Comparison of ENCODE assay signal across 24 mouse cellular contexts in the genomic region with DNA sequence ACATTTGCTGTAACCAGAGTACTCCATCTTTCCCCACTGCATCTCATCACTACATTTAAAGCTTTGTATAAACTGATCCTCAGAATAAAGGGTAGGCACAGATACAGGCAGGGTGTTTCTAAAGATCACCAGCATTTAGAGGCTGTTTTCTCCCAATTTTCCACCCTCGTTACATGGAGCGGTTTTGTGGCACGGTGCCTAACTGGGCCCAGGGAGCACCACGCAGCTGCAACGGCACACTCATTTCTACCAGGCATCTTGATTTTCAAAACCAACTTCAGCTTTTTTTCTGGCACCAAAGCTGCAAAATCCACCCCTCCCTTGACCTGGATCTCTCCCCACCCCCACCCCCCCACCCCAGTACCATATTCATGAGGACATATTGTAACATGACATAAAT.
DNase-seq lines count a peak whose midpoint lies in the region; ATAC-seq and TF ChIP-seq lines count a peak whose summit lies in the region.
"Had no signal": no experiment of that assay in that cellular context is flagged by ENCODE, and none has a peak within 500 bp of the region (broad histone marks: within the 10 kb centered on the region; RNA-seq: fewer than 3 reads in every experiment).

No protein-coding gene starts in this region.

- peak; percentile 39 to 50 for DNase-seq in cerebellum, postnatal 10 days
- DNase-seq in cerebellum, adult 8-10 months = no peak
- no peak for DNase-seq in forebrain, embryonic 10.5 days (ENCODE audit: extremely low spot score, low spot score)
- no peak for DNase-seq in CH12.LX (ENCODE audit: extremely low read depth)
- DNase-seq in urinary bladder, adult 2 months (ENCODE audit: low spot score) = no peak
- DNase-seq: adrenal gland, postnatal 10 days; B cell, adult 2 months; cerebellum, adult 11-12 months; cerebellum, adult 9-11 months; gastrocnemius, adult 2 months; gastrocnemius, postnatal 36 days; heart, adult 11 months; heart, postnatal 10 days; heart, postnatal 4 days; kidney, adult 8-10 months had no signal

- no peak overlapping the region for H3K4me2 ChIP-seq in forebrain, embryonic 15.5 days (replicated peaks)
- H3K4me2 ChIP-seq in CH12.LX (ENCODE audit: insufficient read depth, low read depth, poor library complexity, severe bottlenecking) = no peak overlapping the region
- no peak overlapping the region for H3K4me2 ChIP-seq in embryonic facial prominence, embryonic 15.5 days (replicated peaks)
- H3K4me2 ChIP-seq: hindbrain, embryonic 12.5 days had no signal

- H3K27me3 ChIP-seq in forebrain, embryonic 15.5 days = no peaks in the 10 kb centered on the region
- H3K27me3 ChIP-seq in forebrain, embryonic 10.5 days (ENCODE audit: poor library complexity, severe bottlenecking) = no peaks in the 10 kb centered on the region
- no peaks in the 10 kb centered on the region for H3K27me3 ChIP-seq in CH12.LX (replicated peaks)
- H3K27me3 ChIP-seq in embryonic facial prominence, embryonic 15.5 days = no peaks in the 10 kb centered on the region
- H3K27me3 ChIP-seq: hindbrain, embryonic 12.5 days had no signal

- no peaks in the 10 kb centered on the region for H3K36me3 ChIP-seq in forebrain, embryonic 15.5 days
- H3K36me3 ChIP-seq in forebrain, embryonic 10.5 days (replicated peaks) = no peaks in the 10 kb centered on the region
- H3K36me3 ChIP-seq in CH12.LX (replicated peaks in 1 of 2; ENCODE audit: control insufficient read depth in 1 of 2, insufficient read depth in 1 of 2, low read length in 1 of 2) = peaks cover 0 to 50% of the 10 kb centered on the region in 2 experiments
- no peaks in the 10 kb centered on the region for H3K36me3 ChIP-seq in embryonic facial prominence, embryonic 15.5 days
- H3K36me3 ChIP-seq: heart, embryonic 10.5 days; hindbrain, embryonic 12.5 days had no signal

- dilution Hi-C loops in CH12.LX (cut with MboI; ENCODE audit: extremely low pct_ligation_motif_present, extremely low pct_unique_long_range_greater_than_20kb, low sequenced_read_pairs) = no loop called here

- no peaks in the 10 kb centered on the region for H3K9me3 ChIP-seq in forebrain, embryonic 15.5 days
- no peaks in the 10 kb centered on the region for H3K9me3 ChIP-seq in forebrain, embryonic 10.5 days
- H3K9me3 ChIP-seq in CH12.LX (replicated peaks; ENCODE audit: low read length) = no peaks in the 10 kb centered on the region
- H3K9me3 ChIP-seq in embryonic facial prominence, embryonic 15.5 days (replicated peaks) = no peaks in the 10 kb centered on the region
- H3K9me3 ChIP-seq: heart, embryonic 10.5 days; hindbrain, embryonic 12.5 days had no signal

- TF ChIP-seq CTCF in CH12.LX (conservative IDR thresholded peaks at IDR 0.05 in 1 of 2, IDR thresholded peaks at IDR 0.05 in 1 of 2; ENCODE audit: low read depth in 2 of 2, low read length in 2 of 2) = no peak

- TF ChIP-seq RAD21 in CH12.LX (IDR thresholded peaks at IDR 0.05; ENCODE audit: low read depth, low read length) = no peak

- no peak for TF ChIP-seq EP300 in CH12.LX (IDR thresholded peaks at IDR 0.05; ENCODE audit: low read length)

- in situ Hi-C loops in CH12.LX (cut with MboI; ENCODE audit: low pct_ligation_motif_present, low pct_unique_long_range_greater_than_20kb, low sequenced_read_pairs) = no loop called here

- no peak for ATAC-seq in forebrain, embryonic 15.5 days (replicated peaks)
- no peak for ATAC-seq in embryonic facial prominence, embryonic 15.5 days (ENCODE audit: insufficient number of reproducible peaks, low FRiP score, low TSS enrichment, low read depth)
- ATAC-seq: CD4-positive, CD25-positive, alpha-beta regulatory T cell, adult 4 months; hindbrain, embryonic 16.5 days; inflammation-experienced regulatory T-cells, adult 6 months; intestine, postnatal 0 days had no signal

- H3K27ac ChIP-seq in forebrain, embryonic 15.5 days (replicated peaks) = peak overlapping the region; percentile 14; the same call in 1 of the 2 replicates
- H3K27ac ChIP-seq in forebrain, embryonic 10.5 days = no peak overlapping the region
- no peak overlapping the region for H3K27ac ChIP-seq in CH12.LX (ENCODE audit: insufficient read depth, low read depth)
- H3K27ac ChIP-seq in embryonic facial prominence, embryonic 15.5 days (replicated peaks) = peak overlapping the region; percentile 17; the same call in 1 of the 2 replicates
- H3K27ac ChIP-seq: gastrocnemius, adult 2 months; heart, embryonic 10.5 days; hindbrain, embryonic 12.5 days had no signal

- 42% methylated on average over 5 of the region's 5 CpGs for WGBS in forebrain, embryonic 15.5 days
- WGBS in forebrain, embryonic 10.5 days = 95% methylated on average over 5 of the region's 5 CpGs
- 41% methylated on average over 5 of the region's 5 CpGs for WGBS in embryonic facial prominence, embryonic 15.5 days

- TF ChIP-seq POLR2A in CH12.LX (IDR thresholded peaks at IDR 0.05; ENCODE audit: low read depth, low read length) = no peak

- no peak overlapping the region for H3K9ac ChIP-seq in forebrain, embryonic 15.5 days (replicated peaks)
- no peak overlapping the region for H3K9ac ChIP-seq in CH12.LX (ENCODE audit: insufficient read depth, low read depth)
- no peak overlapping the region for H3K9ac ChIP-seq in embryonic facial prominence, embryonic 15.5 days
- H3K9ac ChIP-seq: hindbrain, embryonic 12.5 days had no signal

- peaks cover 52% of the 10 kb centered on the region for H3K4me1 ChIP-seq in forebrain, embryonic 15.5 days
- H3K4me1 ChIP-seq in forebrain, embryonic 10.5 days = peaks cover 36% of the 10 kb centered on the region
- H3K4me1 ChIP-seq in CH12.LX (ENCODE audit: control insufficient read depth in 1 of 2, insufficient read depth in 2 of 2) = peaks cover 16 to 98% of the 10 kb centered on the region in 2 experiments
- H3K4me1 ChIP-seq in embryonic facial prominence, embryonic 15.5 days = peaks cover 46% of the 10 kb centered on the region

- H3K79me2 ChIP-seq in CH12.LX (replicated peaks; ENCODE audit: control insufficient read depth, extremely low read depth, insufficient read depth, poor library complexity, severe bottlenecking) = peaks cover 16% of the 10 kb centered on the region; the same call in 1 of the 2 replicates

- no peak overlapping the region for H3K4me3 ChIP-seq in forebrain, embryonic 15.5 days
- no peak overlapping the region for H3K4me3 ChIP-seq in forebrain, embryonic 10.5 days
- no peak overlapping the region for H3K4me3 ChIP-seq in CH12.LX (replicated peaks in 1 of 3; ENCODE audit: low read depth in 2 of 3, low read length in 2 of 3, poor library complexity in 1 of 3)
- H3K4me3 ChIP-seq in embryonic facial prominence, embryonic 15.5 days (replicated peaks) = no peak overlapping the region
- H3K4me3 ChIP-seq: erythroblast, embryonic 14.5 days; gastrocnemius, adult 2 months; heart, embryonic 10.5 days; hindbrain, embryonic 12.5 days had no signal

TF ChIP-seq in CH12.LX, 34 proteins besides CTCF, POLR2A, EP300 and RAD21:
- no peak for TF ChIP-seq ELF1 (IDR thresholded peaks at IDR 0.05; ENCODE audit: low read depth, low read length)
- no peak for TF ChIP-seq MYC (IDR thresholded peaks at IDR 0.05; ENCODE audit: low read depth, low read length)
- TF ChIP-seq BHLHE40 (IDR thresholded peaks at IDR 0.05; ENCODE audit: low read depth, low read length) = no peak
- TF ChIP-seq NELFE (IDR thresholded peaks at IDR 0.05; ENCODE audit: low read depth, low read length) = no peak
- 0 out of 2 replicates have a peak, but pooled peaks have one; percentile 9 for TF ChIP-seq SIN3A (IDR thresholded peaks at IDR 0.05; ENCODE audit: low read length)
- TF ChIP-seq UBTF (IDR thresholded peaks at IDR 0.05; ENCODE audit: low read depth, low read length) = no peak
- no peak for TF ChIP-seq MAZ (IDR thresholded peaks at IDR 0.05; ENCODE audit: low read depth, low read length)
- TF ChIP-seq TCF12 (IDR thresholded peaks at IDR 0.05; ENCODE audit: low read depth, low read length) = no peak
- TF ChIP-seq GABPA (IDR thresholded peaks at IDR 0.05; ENCODE audit: insufficient replicate concordance, low read depth, low read length) = no peak

Comparison
In these comparisons a context has a peak if more than half of its experiments do, and no peak if none do; other contexts are left out.
1. DNase-seq: peak in cerebellum, postnatal 10 days (2 of 2); none in cerebellum, adult 8-10 months (single experiment), forebrain, embryonic 10.5 days (single experiment), CH12.LX (single experiment) and urinary bladder, adult 2 months (single experiment).
2. H3K27ac ChIP-seq: peak in forebrain, embryonic 15.5 days (single experiment) and embryonic facial prominence, embryonic 15.5 days (single experiment); none in forebrain, embryonic 10.5 days (single experiment) and CH12.LX (single experiment).